Mouse (Mus musculus): ENCODE measurements around the gene Fhit. TPM values are rescaled to one million over a fixed set of nuclear protein-coding genes. Genes with fewer than 3 reads are reported as not detected.
"Not testable (repeated sequence)": the region's sequence is repeated elsewhere in the genome, so short reads cannot be mapped to it uniquely, and the experiment has no call there.

Fhit gene
- total RNA-seq, 1 experiment from 2014 or later: 8.8 TPM

- no peak for DNase-seq
Observed at GRCm38 (mm10) chr14:9963853-9964252, 1198.0 kb downstream of the Fhit start.

- no peak for DNase-seq
Observed at GRCm38 (mm10) chr14:9960396-9960795, 1201.4 kb downstream of the Fhit start.

GRCm38 (mm10) chr14:9899494-9899893, 1262.3 kb downstream of the Fhit start:
- no peak for DNase-seq

GRCm38 (mm10) chr14:9896556-9896955, 1265.3 kb downstream of the Fhit start:
- DNase-seq: no peak

GRCm38 (mm10) chr14:9852041-9852440, 1309.8 kb downstream of the Fhit start:
- peak; percentile 28 for DNase-seq

- DNase-seq: no peak
Observed at GRCm38 (mm10) chr14:9832290-9832689, 1329.5 kb downstream of the Fhit start.

- DNase-seq: not testable (repeated sequence)
Observed at GRCm38 (mm10) chr14:9828699-9829240, 1333.1 kb downstream of the Fhit start.

GRCm38 (mm10) chr14:9815963-9816362, 1345.9 kb downstream of the Fhit start:
- DNase-seq: no peak

- no peak for DNase-seq
Observed at GRCm38 (mm10) chr14:9811847-9812321, 1350.0 kb downstream of the Fhit start.

GRCm38 (mm10) chr14:9811177-9811846, 1350.5 kb downstream of the Fhit start:
- DNase-seq: no peak

GRCm38 (mm10) chr14:9793403-9793802, 1368.4 kb downstream of the Fhit start:
- no peak for DNase-seq

- DNase-seq: no peak
Observed at GRCm38 (mm10) chr14:9788402-9788950, 1373.4 kb downstream of the Fhit start.

GRCm38 (mm10) chr14:9787389-9787788, 1374.4 kb downstream of the Fhit start:
- no peak for DNase-seq

GRCm38 (mm10) chr14:9785861-9786260, 1376.0 kb downstream of the Fhit start:
- no peak for DNase-seq

GRCm38 (mm10) chr14:9751341-9751740, 1410.5 kb downstream of the Fhit start:
- DNase-seq: no peak

- no peak for DNase-seq
Observed at GRCm38 (mm10) chr14:9748709-9749108, 1413.1 kb downstream of the Fhit start.

- no peak for DNase-seq
Observed at GRCm38 (mm10) chr14:9721917-9722472, 1439.8 kb downstream of the Fhit start.

GRCm38 (mm10) chr14:9698621-9699020, 1463.2 kb downstream of the Fhit start:
- DNase-seq: no peak

GRCm38 (mm10) chr14:9697101-9697500, 1464.7 kb downstream of the Fhit start:
- no peak for DNase-seq

GRCm38 (mm10) chr14:9696004-9696403, 1465.8 kb downstream of the Fhit start:
- no peak for DNase-seq

- no peak for DNase-seq
Observed at GRCm38 (mm10) chr14:9695217-9695690, 1466.6 kb downstream of the Fhit start.

- no peak for DNase-seq
Observed at GRCm38 (mm10) chr14:9688664-9689257, 1473.1 kb downstream of the Fhit start.

GRCm38 (mm10) chr14:9684362-9684761, 1477.5 kb downstream of the Fhit start:
- no peak for DNase-seq
